Mouse (Mus musculus) kidney, embryonic 14.5 days (tissue): Measurements from ENCODE around the gene Map4k4. TPM values are rescaled to one million over a fixed set of nuclear protein-coding genes. Genes with fewer than 3 reads are reported as not detected.

Source experiments
- ATAC-seq: fragments of 200-750 bp; cut with Nextera tagmentation; 2 replicates; pipeline ENCODE4 v1.8.0; 2017; ENCODE audit warnings: moderate number of reproducible peaks, mild to moderate bottlenecking, moderate TSS enrichment, moderate library complexity; ENCODE audit not compliant: low FRiP score, low TSS enrichment
- H3K27ac ChIP-seq: fragments of 300-500 bp; sonication (generic); 2 replicates; pipeline ENCODE4 v1.5.1; 2014; ENCODE audit warnings: low read depth, mild to moderate bottlenecking, low read length, moderate library complexity, mixed read lengths
- H3K27me3 ChIP-seq: fragments of 300-500 bp; sonication (generic); 2 replicates; pipeline ENCODE4 v1.6.1; 2014; ENCODE audit warnings: mild to moderate bottlenecking, low read length; ENCODE audit not compliant: control insufficient read depth, insufficient read depth
- H3K36me3 ChIP-seq: fragments of 300-500 bp; sonication (generic); 2 replicates; pipeline ENCODE4 v1.6.1; 2014; ENCODE audit warnings: low read length, mixed read lengths; ENCODE audit not compliant: control insufficient read depth, insufficient read depth
- H3K4me1 ChIP-seq: fragments of 300-500 bp; sonication (generic); 2 replicates; pipeline ENCODE4 v1.6.1; 2014; ENCODE audit warnings: low read length, mixed read lengths; ENCODE audit not compliant: control insufficient read depth, insufficient read depth
- H3K4me2 ChIP-seq: fragments of 300-500 bp; sonication (generic); replicated peaks from 2 replicates; pipeline ENCODE4 v1.6.1; 2014; ENCODE audit warnings: low read depth, mild to moderate bottlenecking, low read length
- H3K4me3 ChIP-seq: fragments of 300-500 bp; sonication (generic); 2 replicates; pipeline ENCODE4 v1.5.1; 2014; ENCODE audit warnings: mild to moderate bottlenecking, low read length
- H3K9ac ChIP-seq: fragments of 300-500 bp; sonication (generic); 2 replicates; pipeline ENCODE4 v1.6.1; 2014; ENCODE audit warnings: low read depth, mild to moderate bottlenecking, low read length, moderate library complexity
- H3K9me3 ChIP-seq: fragments of 300-500 bp; sonication (generic); 2 replicates; pipeline ENCODE4 v1.6.1; 2016; ENCODE audit warnings: low read length; ENCODE audit not compliant: control insufficient read depth
- WGBS: fragments of 180-500 bp; shearing (Covaris S2); extraction: QIAGEN DNeasy Blood & Tissue Kit; methylation state at CpG from one replicate; pipeline ENCODE4 v1.1.7; 2014; 5-methylcytosine and 5-hydroxymethylcytosine counted together
- polyA plus RNA-seq: library from polyadenylated mRNA; unstranded; fragments of >200 nt; fragmentation: Nextera tagmentation; extraction: Ambion mirVana; gene quantifications from 2 replicates; pipeline ENCODE4 v1.2.1, GENCODE M21; 2014

The Map4k4 gene
- polyA plus RNA-seq, result 40.1 and 48.2 TPM in 2 replicates

DNA sequence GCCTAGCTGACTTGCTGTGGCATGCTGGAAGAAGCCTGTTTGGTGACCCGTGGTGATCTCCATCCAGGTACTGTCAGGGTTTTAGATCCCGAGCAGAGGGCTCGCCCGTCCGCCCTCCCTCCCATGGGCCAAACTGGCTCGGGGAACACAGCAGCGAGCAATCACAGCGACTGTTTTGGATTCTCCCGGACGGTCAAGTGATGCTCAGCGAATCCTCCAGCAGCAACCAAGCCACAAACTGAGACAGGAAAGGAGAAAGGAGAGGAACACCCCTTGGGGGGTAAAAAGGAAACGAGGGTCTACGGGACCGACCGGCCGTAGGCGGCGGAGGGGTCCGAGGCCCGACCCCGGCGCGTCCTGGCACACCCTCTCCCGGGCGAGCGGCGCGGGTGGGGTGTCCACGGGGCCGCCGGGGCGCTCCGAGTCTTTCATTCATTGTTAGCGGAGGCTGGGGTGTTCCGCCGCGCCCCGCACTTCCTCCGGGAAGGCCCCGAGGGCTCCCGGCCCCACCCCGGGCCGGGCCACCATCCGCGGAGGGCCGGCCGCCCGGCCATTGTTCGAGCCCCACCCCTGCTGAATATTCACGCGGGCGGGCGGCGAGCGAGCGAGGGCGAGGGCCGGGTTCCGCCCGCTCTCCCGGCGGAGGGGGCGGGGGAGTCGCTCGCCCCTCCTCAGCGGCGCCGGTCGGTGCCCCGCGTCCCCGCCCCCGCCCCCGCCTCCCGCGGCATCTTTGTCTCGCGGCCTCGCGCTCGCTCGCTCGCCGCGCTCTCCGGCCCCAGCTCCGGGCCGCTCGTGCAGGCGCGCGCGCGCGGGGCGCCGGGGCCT is at the start of gene Map4k4:
Map4k4 (plus strand) TSS at position 733 of the 825 bp plus-strand sequence.
- Histone ChIP-seq H3K4me1 (peaks cover 29% of the 10 kb centered on the region), H3K9ac (peak within 1 kb of the TSS; percentile 99), H3K9me3 (no peaks in the 10 kb centered on the region), H3K27me3 (no peaks in the 10 kb centered on the region), H3K36me3 (peaks cover 14% of the 10 kb centered on the region), H3K4me3 (peak within 1 kb of the TSS; percentile 99), H3K4me2 (peak within 1 kb of the TSS; percentile 76), H3K27ac (peak within 1 kb of the TSS; percentile 98)
- peak; percentile 90 for ATAC-seq
- WGBS, result under 1% methylated on average over 62 of the region's 97 CpGs

DNA sequence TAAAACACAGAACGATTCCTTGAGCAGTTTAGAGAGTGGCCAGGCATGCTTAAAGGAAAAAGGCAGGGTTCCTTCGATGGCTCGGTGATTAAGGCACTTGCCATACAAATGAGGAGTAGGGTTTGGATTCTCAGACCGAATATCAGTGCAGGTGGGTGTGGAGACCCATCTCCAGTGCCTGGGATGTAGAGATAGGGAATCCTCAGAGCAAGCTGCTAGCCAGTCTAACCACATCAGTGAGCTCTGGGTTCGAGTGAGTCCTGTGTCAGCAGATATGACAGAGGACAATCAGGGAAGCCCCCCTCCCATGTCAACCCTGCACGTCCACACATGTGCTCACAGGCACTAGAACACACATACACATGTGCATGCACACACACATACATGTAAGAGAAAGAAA is 44.8 kb upstream of the Map4k4 start:
- H3K4me1 ChIP-seq, result 0 out of 2 replicates have a peak, but pooled peaks cover 6% of the 10 kb centered on the region
- WGBS, result 92% methylated on average over 6 of the region's 6 CpGs
- no peaks in the 10 kb centered on the region for H3K27me3 ChIP-seq
- H3K36me3 ChIP-seq, result no peaks in the 10 kb centered on the region
- H3K27ac ChIP-seq, result no peak overlapping the region
- H3K4me2 ChIP-seq, result no peak overlapping the region
- ATAC-seq, result no peak
- no peak overlapping the region for H3K4me3 ChIP-seq
- H3K9ac ChIP-seq, result no peak overlapping the region
- H3K9me3 ChIP-seq, result no peaks in the 10 kb centered on the region

DNA sequence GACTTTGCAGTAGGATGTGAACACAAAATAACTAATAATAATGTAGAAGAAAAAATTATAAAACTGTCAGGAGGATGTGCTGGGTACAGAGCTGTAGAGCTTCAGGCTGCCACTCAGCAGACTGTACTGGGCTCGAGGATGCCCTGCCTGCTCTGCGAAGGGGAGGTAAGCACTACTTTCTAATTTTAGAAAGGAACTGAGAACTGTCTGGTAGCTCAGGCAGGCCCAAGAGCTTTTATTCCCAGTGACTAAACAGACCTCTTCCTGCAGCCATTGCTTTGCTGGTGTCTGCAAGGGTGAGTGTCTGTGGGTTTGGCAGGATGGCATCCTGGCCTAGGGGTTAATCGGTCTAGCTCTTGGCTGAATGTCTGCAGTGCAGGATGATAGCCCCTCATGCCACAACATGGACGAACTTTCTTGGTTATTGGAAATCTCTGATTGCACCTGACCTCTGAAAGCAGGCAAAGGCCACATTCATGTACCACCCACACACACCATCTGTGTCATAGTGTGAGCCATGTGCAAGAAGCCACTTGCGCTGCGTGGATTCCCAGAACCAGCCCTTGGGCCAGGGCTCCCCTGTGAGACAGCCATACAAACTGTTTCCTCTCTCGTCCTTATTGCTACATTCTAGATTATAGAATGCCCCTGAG is 43.8 kb upstream of the Map4k4 start:
- no peak overlapping the region for H3K4me2 ChIP-seq
- ATAC-seq, result no peak
- no peak overlapping the region for H3K9ac ChIP-seq
- no peaks in the 10 kb centered on the region for H3K27me3 ChIP-seq
- 0 out of 2 replicates have a peak, but pooled peaks cover 6% of the 10 kb centered on the region for H3K4me1 ChIP-seq
- WGBS, result 82% methylated on average over 7 of the region's 7 CpGs
- no peaks in the 10 kb centered on the region for H3K9me3 ChIP-seq
- no peak overlapping the region for H3K4me3 ChIP-seq
- H3K36me3 ChIP-seq, result no peaks in the 10 kb centered on the region
- no peak overlapping the region for H3K27ac ChIP-seq

DNA sequence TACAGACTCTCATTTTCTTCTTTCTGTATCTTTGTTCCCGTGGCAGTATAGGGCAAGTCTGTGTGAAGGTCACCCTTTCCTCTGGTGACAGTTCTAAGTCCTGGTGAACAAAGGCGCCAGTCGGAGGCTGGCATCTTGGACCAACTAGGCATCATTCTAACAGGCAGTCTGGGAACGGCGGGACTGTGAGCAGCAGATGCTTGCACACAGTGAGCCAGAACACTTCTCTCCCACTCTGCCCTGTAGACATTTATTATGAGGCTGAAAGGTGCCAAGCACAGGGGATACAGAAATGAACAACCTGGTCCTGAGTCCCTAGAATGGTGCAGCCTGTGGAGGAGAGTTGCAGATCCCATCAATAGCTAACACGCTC is 43.3 kb upstream of the Map4k4 start:
- H3K9me3 ChIP-seq, result no peaks in the 10 kb centered on the region
- WGBS, result 91% methylated on average over 6 of the region's 6 CpGs
- H3K4me2 ChIP-seq, result no peak overlapping the region
- no peaks in the 10 kb centered on the region for H3K27me3 ChIP-seq
- H3K36me3 ChIP-seq, result no peaks in the 10 kb centered on the region
- ATAC-seq, result no peak
- H3K4me1 ChIP-seq, result 0 out of 2 replicates have a peak, but pooled peaks cover 6% of the 10 kb centered on the region
- H3K9ac ChIP-seq, result no peak overlapping the region
- no peak overlapping the region for H3K27ac ChIP-seq
- no peak overlapping the region for H3K4me3 ChIP-seq

DNA sequence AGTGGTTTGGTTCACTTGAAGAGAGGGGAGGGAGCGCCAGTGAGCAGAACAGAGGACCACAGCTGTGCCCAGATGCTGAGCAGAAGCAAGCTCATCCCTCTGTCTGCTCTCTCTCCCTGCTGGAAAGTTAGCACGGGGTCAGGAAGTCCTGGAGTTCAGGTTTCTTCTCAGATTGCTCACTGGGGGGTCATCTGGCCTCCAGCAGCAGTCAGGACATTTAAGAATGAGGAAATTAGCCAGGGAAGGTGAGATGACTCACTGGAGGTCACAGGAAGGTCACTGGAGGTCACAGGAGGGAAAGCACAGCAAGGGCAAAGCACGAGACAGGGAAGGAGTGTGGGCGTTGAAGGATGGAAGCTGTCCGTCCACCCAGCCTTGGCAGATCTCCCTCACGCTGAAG is 41.5 kb upstream of the Map4k4 start:
- Histone ChIP-seq H3K36me3 (no peaks in the 10 kb centered on the region), H3K4me2 (no peak overlapping the region), H3K27ac (no peak overlapping the region), H3K4me3 (no peak overlapping the region), H3K4me1 (0 out of 2 replicates have a peak, but pooled peaks cover 6% of the 10 kb centered on the region), H3K27me3 (no peaks in the 10 kb centered on the region), H3K9ac (no peak overlapping the region), H3K9me3 (no peaks in the 10 kb centered on the region)
- 17% methylated on average over 6 of the region's 6 CpGs for WGBS
- peak; percentile 85 for ATAC-seq

DNA sequence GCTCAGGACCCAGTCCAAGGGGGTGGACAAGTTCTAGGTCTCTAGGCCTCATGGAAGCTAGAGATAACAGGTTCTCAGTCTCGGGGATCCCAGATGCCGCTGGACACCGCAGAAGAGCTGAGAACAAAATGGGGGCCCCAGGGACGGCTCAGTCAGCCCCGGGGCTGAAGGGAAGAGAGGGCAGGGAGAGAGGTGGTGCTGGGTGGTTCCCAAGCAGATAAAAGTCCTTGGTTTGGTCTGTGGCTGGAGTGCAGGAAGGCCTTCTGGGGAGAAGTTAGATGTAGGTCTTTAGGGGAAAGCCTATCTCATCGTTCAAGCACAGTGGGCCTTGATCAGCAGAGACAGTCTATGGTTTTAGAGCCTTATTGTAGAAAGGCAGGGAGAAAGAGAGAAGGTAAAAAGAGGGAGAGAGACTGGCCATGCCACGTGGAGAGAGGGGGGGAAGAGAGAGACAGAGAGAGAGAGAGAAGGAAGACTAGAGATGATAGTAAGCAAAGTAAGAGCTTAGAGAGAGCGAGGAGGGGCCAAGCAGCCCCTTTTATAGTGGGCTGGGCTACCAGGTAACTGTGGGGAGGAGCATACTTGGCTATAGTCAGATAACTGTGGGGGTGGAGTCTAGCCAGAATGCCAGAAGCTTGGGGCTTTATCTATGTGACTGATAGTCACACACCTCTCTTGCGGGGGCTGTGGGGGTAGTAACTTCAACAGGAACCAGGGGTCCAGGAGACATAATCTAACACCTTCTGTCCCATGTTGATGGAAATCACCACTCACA is 34.2 kb upstream of the Map4k4 start:
- H3K9ac ChIP-seq, result no peak overlapping the region
- H3K9me3 ChIP-seq, result no peaks in the 10 kb centered on the region
- H3K36me3 ChIP-seq, result no peaks in the 10 kb centered on the region
- no peak for ATAC-seq
- H3K27me3 ChIP-seq, result no peaks in the 10 kb centered on the region
- H3K4me3 ChIP-seq, result no peak overlapping the region
- H3K4me2 ChIP-seq, result no peak overlapping the region
- WGBS, result 87% methylated on average over 9 of the region's 9 CpGs
- no peak overlapping the region; the same call in 1 of the 2 replicates for H3K27ac ChIP-seq
- peaks cover 9% of the 10 kb centered on the region; the same call in 1 of the 2 replicates for H3K4me1 ChIP-seq

DNA sequence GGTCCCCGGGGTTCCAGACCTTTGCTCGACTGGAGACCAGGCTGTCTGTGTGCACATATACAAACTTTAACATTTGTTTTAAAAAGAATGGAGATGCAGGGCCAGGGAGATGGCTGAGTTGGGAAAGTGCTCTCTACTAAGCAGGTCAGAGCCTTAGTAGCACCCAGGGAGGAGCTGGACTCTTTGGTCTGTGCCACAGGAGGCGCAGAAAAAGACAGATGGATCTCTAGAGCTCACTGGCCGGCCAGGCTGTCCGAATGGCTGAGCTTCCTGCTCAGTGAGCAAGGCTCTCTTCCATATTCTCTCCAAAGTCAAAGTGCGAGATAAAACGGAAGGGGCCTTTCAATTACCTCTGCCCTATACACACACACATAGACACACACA is 33.6 kb upstream of the Map4k4 start:
- Histone ChIP-seq H3K36me3 (no peaks in the 10 kb centered on the region), H3K4me2 (no peak overlapping the region), H3K4me1 (peaks cover 9% of the 10 kb centered on the region; the same call in 1 of the 2 replicates), H3K27me3 (no peaks in the 10 kb centered on the region), H3K27ac (no peak overlapping the region; the same call in 1 of the 2 replicates), H3K9me3 (no peaks in the 10 kb centered on the region), H3K4me3 (no peak overlapping the region), H3K9ac (no peak overlapping the region)
- ATAC-seq, result no peak
- WGBS, result 67% methylated on average over 7 of the region's 7 CpGs

DNA sequence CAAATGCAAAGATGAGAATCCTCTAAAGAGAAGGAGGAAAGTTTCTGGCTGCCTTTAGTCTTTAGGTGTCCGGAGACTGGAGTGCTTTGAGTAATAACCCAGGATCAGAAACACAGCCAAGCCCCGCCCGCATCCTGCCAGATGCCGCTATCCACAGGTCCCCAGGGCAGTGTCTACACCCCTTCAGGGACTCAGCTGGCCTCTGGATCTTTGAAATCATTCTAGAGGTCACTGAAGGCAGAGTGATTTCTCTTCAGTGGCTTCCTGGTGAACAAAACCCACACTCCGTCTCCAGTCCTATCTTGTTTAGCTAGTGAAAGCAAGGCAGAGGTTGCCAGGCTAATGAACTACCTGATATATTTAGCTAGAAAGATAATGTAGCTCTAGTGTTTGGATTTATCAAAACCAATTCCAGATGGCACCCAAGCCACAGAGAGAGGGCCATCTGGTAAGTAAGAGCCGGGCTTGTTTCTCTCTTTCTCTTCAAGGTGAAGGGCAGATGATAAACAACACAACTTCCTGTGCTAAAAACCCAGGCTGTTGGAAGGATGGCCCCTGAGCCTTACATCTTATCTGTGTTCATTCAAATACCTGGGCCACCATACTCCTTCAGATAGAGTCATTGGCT is 32.6 kb upstream of the Map4k4 start:
- Histone ChIP-seq H3K27ac (no peak overlapping the region; the same call in 1 of the 2 replicates), H3K9me3 (no peaks in the 10 kb centered on the region), H3K9ac (no peak overlapping the region), H3K36me3 (no peaks in the 10 kb centered on the region), H3K4me3 (no peak overlapping the region), H3K4me1 (peaks cover 9% of the 10 kb centered on the region; the same call in 1 of the 2 replicates), H3K27me3 (no peaks in the 10 kb centered on the region), H3K4me2 (no peak overlapping the region)
- peak; percentile 38; the same call in 1 of the 2 replicates for ATAC-seq
- 29% methylated on average over 6 of the region's 6 CpGs for WGBS
